Mouse (Mus musculus): Measurements from ENCODE around the gene Pcdh7. TPM values are rescaled to one million over a fixed set of nuclear protein-coding genes. Genes with fewer than 3 reads are reported as not detected.
"Not testable (repeated sequence)": the region's sequence is repeated elsewhere in the genome, so short reads cannot be mapped to it uniquely, and the experiment has no call there.

The Pcdh7 gene
- polyA plus RNA-seq, 1 experiment, result 3.6 TPM

- no peak overlapping the region for H3K27ac ChIP-seq (ENCODE audit: control insufficient read depth, insufficient read depth, low read length)
- no peak for DNase-seq
- H3K27me3 ChIP-seq (ENCODE audit: control insufficient read depth, insufficient read depth, low read length), result no peaks in the 10 kb centered on the region
- H3K36me3 ChIP-seq (ENCODE audit: control insufficient read depth, insufficient read depth, low read length), result no peaks in the 10 kb centered on the region
- TF ChIP-seq CTCF (IDR thresholded peaks at IDR 0.05; ENCODE audit: borderline replicate concordance, control insufficient read depth, extremely low read depth, insufficient read depth, low read length, poor library complexity), result no peak
- no peak for TF ChIP-seq POLR2A (IDR thresholded peaks at IDR 0.05; ENCODE audit: control insufficient read depth, extremely low read depth, insufficient read depth, low read length, poor library complexity)
- no peak overlapping the region for H3K4me3 ChIP-seq (ENCODE audit: control insufficient read depth, insufficient read depth, low read length)
- no peaks in the 10 kb centered on the region for H3K4me1 ChIP-seq (replicated peaks; ENCODE audit: control insufficient read depth, insufficient read depth, low read length)
- 97% methylated on average over 3 of the region's 3 CpGs for WGBS
Observed at GRCm38 (mm10) chr5:58116096-58116495, 398.3 kb downstream of the Pcdh7 start.

DNA sequence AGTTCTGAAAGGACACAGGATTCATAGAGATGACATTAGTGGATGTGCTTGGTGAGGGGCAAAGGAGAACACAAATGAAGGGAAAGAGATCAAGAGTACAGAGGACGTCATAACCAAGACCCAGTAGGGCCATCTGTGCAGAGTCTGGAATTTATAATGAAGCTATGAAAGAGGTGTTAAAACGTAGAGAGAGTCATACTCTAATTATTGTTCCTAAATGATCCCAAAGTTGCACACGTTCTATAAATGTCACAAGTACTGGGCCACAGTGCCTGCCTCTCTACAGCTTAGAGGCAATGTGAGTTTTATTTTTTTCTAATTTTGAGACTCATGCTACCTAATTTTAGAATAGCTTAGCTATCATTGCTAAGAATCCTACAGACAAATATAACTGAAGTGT, 400.1 kb downstream of the Pcdh7 start:
- WGBS, result 91% methylated on average over 3 of the region's 3 CpGs
- H3K27ac ChIP-seq (ENCODE audit: control insufficient read depth, insufficient read depth, low read length), result no peak overlapping the region
- no peak overlapping the region for H3K4me3 ChIP-seq (ENCODE audit: control insufficient read depth, insufficient read depth, low read length)
- no peaks in the 10 kb centered on the region for H3K27me3 ChIP-seq (ENCODE audit: control insufficient read depth, insufficient read depth, low read length)
- H3K4me1 ChIP-seq (replicated peaks; ENCODE audit: control insufficient read depth, insufficient read depth, low read length), result no peaks in the 10 kb centered on the region
- no peaks in the 10 kb centered on the region for H3K36me3 ChIP-seq (ENCODE audit: control insufficient read depth, insufficient read depth, low read length)
- TF ChIP-seq POLR2A (IDR thresholded peaks at IDR 0.05; ENCODE audit: control insufficient read depth, extremely low read depth, insufficient read depth, low read length, poor library complexity), result no peak
- no peak for TF ChIP-seq CTCF (IDR thresholded peaks at IDR 0.05; ENCODE audit: borderline replicate concordance, control insufficient read depth, extremely low read depth, insufficient read depth, low read length, poor library complexity)
- no peak for DNase-seq

DNA sequence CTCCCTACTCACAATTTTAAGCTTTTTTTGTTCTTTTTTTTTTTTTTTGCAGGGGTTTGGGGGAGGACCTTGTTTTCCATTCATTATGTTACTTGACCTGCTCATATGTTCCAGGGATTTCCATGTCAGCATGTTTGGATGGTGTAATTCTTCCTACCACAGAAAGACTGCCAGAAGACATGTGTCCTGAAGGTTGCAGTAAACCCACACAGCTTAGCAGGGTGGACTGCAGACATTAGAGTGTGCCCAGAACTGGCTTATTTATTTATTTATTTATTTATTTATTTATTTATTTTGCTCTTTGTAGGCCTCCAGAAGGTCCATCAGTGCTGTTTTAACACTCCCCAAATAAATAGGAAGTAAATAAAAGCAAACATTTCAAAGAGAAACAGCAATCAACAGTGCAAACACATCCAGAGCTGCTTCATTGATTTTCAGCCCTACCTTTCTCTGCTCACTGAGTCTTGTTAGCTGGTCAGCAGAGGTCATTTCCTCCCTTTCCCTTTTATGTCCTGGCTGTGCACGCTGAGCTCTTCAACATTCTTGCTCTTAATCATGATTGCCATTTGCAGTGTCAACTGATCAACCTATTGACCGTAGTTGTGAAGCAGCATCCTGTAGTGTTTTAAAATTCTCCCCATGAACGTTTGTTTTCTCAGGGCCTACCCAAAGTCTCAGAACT, 401.3 kb downstream of the Pcdh7 start:
- Histone ChIP-seq H3K4me1 (replicated peaks; ENCODE audit: control insufficient read depth, insufficient read depth, low read length) (no peaks in the 10 kb centered on the region), H3K27me3 (ENCODE audit: control insufficient read depth, insufficient read depth, low read length) (no peaks in the 10 kb centered on the region), H3K36me3 (ENCODE audit: control insufficient read depth, insufficient read depth, low read length) (no peaks in the 10 kb centered on the region), H3K27ac (ENCODE audit: control insufficient read depth, insufficient read depth, low read length) (no peak overlapping the region), H3K4me3 (ENCODE audit: control insufficient read depth, insufficient read depth, low read length) (no peak overlapping the region)
- TF ChIP-seq POLR2A (IDR thresholded peaks at IDR 0.05; ENCODE audit: control insufficient read depth, extremely low read depth, insufficient read depth, low read length, poor library complexity), result no peak
- TF ChIP-seq CTCF (IDR thresholded peaks at IDR 0.05; ENCODE audit: borderline replicate concordance, control insufficient read depth, extremely low read depth, insufficient read depth, low read length, poor library complexity), result no peak
- DNase-seq, result no peak
- WGBS, result 90% methylated on average over 3 of the region's 3 CpGs

- Histone ChIP-seq H3K4me1 (replicated peaks; ENCODE audit: control insufficient read depth, insufficient read depth, low read length) (no peaks in the 10 kb centered on the region), H3K27ac (ENCODE audit: control insufficient read depth, insufficient read depth, low read length) (no peak overlapping the region), H3K27me3 (ENCODE audit: control insufficient read depth, insufficient read depth, low read length) (no peaks in the 10 kb centered on the region), H3K4me3 (ENCODE audit: control insufficient read depth, insufficient read depth, low read length) (no peak overlapping the region), H3K36me3 (ENCODE audit: control insufficient read depth, insufficient read depth, low read length) (no peaks in the 10 kb centered on the region)
- TF ChIP-seq POLR2A (IDR thresholded peaks at IDR 0.05; ENCODE audit: control insufficient read depth, extremely low read depth, insufficient read depth, low read length, poor library complexity) (no peak), CTCF (IDR thresholded peaks at IDR 0.05; ENCODE audit: borderline replicate concordance, control insufficient read depth, extremely low read depth, insufficient read depth, low read length, poor library complexity) (no peak)
- WGBS, result 85% methylated on average over 2 of the region's 2 CpGs
- DNase-seq, result no peak
Observed at GRCm38 (mm10) chr5:58143897-58144296, 426.1 kb downstream of the Pcdh7 start.

DNA sequence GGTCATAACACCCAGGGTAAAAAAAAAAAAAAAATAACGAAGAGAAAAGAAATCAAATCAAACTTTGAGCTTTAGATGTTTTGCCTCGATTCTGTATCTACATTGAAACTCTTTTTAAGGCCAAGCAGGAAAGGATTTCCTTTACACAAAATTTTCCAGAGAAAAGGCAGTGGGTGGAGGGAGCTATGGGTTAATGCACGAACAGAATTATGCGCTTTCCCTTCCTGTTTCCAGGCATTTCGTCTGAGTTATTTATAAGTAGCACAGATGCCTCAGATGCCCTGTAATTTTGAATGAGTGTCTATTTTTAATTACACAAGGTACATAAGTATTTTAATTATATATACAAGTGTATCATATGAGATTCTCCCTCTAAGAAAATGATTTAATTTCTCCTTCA, 436.2 kb downstream of the Pcdh7 start:
- WGBS, result 85% methylated on average over 5 of the region's 5 CpGs
- H3K4me1 ChIP-seq (replicated peaks; ENCODE audit: control insufficient read depth, insufficient read depth, low read length), result no peaks in the 10 kb centered on the region
- TF ChIP-seq CTCF (IDR thresholded peaks at IDR 0.05; ENCODE audit: borderline replicate concordance, control insufficient read depth, extremely low read depth, insufficient read depth, low read length, poor library complexity), result no peak
- TF ChIP-seq POLR2A (IDR thresholded peaks at IDR 0.05; ENCODE audit: control insufficient read depth, extremely low read depth, insufficient read depth, low read length, poor library complexity), result no peak
- no peaks in the 10 kb centered on the region for H3K27me3 ChIP-seq (ENCODE audit: control insufficient read depth, insufficient read depth, low read length)
- DNase-seq, result no peak
- no peaks in the 10 kb centered on the region for H3K36me3 ChIP-seq (ENCODE audit: control insufficient read depth, insufficient read depth, low read length)
- H3K4me3 ChIP-seq (ENCODE audit: control insufficient read depth, insufficient read depth, low read length), result no peak overlapping the region
- H3K27ac ChIP-seq (ENCODE audit: control insufficient read depth, insufficient read depth, low read length), result no peak overlapping the region

DNA sequence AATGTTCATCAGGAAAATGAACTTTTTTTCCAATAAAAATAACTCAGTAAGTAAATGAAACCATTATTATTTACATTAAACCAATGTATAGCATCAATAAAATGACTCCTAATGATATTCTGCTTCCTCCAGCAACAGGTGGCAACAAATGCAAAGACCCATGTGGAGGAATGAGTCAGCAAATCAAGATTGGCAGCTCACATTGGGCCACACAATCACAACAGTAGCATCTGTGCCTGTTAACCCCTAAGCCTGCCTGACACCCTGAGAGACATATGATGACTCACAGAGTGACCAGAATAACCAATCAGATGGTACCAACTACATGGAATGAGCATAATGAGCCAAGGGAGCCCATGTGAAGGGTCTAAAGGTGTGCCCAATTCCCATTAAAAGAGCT, 454.5 kb downstream of the Pcdh7 start:
- no peak overlapping the region for H3K27ac ChIP-seq (ENCODE audit: control insufficient read depth, insufficient read depth, low read length)
- H3K4me1 ChIP-seq (replicated peaks; ENCODE audit: control insufficient read depth, insufficient read depth, low read length), result no peaks in the 10 kb centered on the region
- no peaks in the 10 kb centered on the region for H3K27me3 ChIP-seq (ENCODE audit: control insufficient read depth, insufficient read depth, low read length)
- no peak for TF ChIP-seq CTCF (IDR thresholded peaks at IDR 0.05; ENCODE audit: borderline replicate concordance, control insufficient read depth, extremely low read depth, insufficient read depth, low read length, poor library complexity)
- TF ChIP-seq POLR2A (IDR thresholded peaks at IDR 0.05; ENCODE audit: control insufficient read depth, extremely low read depth, insufficient read depth, low read length, poor library complexity), result no peak
- no peak overlapping the region for H3K4me3 ChIP-seq (ENCODE audit: control insufficient read depth, insufficient read depth, low read length)
- no peaks in the 10 kb centered on the region for H3K36me3 ChIP-seq (ENCODE audit: control insufficient read depth, insufficient read depth, low read length)
- no peak for DNase-seq

DNA sequence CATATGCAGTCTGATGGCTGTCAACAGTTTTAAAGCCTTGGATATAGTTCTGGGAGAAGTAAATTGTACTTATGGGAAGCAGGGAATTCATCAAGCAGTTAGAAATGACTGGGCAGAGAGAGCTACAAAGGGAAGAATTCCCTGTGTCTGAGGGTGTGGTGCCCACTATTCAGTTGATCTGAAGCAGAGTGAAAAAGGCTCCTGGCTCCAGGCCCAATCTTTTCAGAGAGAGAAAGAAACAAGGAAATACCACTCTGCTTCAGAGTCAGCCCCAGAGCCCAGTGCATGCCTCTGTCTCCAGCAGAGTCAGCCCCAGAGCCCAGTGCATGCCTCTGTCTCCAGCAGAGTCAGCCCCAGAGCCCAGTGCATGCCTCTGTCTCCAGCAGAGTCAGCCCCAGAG, 456.6 kb downstream of the Pcdh7 start:
- not testable (repeated sequence) for H3K36me3 ChIP-seq (ENCODE audit: control insufficient read depth, insufficient read depth, low read length); H3K27me3 ChIP-seq (ENCODE audit: control insufficient read depth, insufficient read depth, low read length); H3K4me1 ChIP-seq (replicated peaks; ENCODE audit: control insufficient read depth, insufficient read depth, low read length); H3K4me3 ChIP-seq (ENCODE audit: control insufficient read depth, insufficient read depth, low read length); H3K27ac ChIP-seq (ENCODE audit: control insufficient read depth, insufficient read depth, low read length); DNase-seq
